Mouse (Mus musculus) heart, postnatal 0 days (tissue): ENCODE results near the gene Stmn1.

Experiments used
- CTCF ChIP-seq: IDR thresholded peaks from 2 replicates; pipeline ENCODE4 v1.5.1; 2016; ENCODE audit warnings: antibody characterized with exemption, control low read depth, low read depth
- EP300 ChIP-seq: IDR thresholded peaks from 2 replicates; pipeline ENCODE4 v1.6.1; 2016; ENCODE audit warnings: antibody characterized with exemption, low read depth

GRCm38 (mm10) chr4:134518541-134518940 lies 50.4 kb downstream of the Stmn1 start:
- TF ChIP-seq EP300 (no peak), CTCF (no peak)
